Mouse (Mus musculus): ENCODE data around the gene Gng10.

Gene Gng10

DNA sequence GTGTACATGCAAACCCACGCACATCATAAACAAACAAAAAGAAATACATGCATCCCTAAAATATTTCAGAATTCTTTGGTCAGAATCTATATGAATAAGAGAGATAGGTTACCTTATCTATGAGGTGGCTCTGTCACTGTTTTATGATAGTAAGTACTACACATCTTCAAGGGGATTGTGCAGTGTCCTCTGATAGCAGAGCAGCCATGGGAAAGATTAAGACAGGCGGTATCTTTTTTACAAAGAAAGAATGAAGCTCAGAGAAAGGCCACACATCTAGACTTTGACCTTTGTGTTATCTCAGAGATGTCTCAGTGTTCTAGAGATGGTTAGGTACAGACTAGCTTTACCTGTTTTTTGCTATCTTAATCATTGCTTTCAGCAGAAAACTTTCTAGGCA, 18.0 kb upstream of the Gng10 start:
- DNase-seq = no peak

DNA sequence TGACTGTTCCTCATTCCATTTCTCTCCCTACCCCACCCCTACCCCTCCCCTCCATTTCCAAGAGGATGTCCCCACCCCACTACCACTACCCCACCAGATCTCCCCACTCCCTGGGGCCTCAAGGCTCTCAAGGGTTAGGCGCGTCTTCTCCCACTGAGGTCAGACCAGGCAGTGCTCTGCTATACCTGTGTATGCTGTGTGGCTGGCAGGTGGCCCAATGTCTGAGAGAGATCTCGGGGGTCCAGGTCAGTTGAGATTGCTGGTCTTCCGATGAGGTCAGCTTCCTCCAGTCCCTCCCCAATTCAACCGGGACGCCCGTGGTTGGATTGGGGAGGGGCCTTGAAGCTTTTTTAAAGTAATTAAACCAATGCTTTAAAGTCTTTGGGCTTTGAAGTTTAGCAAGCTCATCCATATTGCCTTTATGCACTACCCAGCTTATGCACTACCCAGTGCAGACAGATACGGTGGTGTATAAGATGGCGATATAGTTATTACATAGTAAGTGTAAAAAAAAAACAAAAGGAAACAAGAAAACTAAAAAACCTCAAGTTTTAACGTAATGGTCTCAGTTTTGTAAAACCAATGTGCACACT, 467 bp upstream of the Gng10 start:
- DNase-seq = peak; percentile 21

DNA sequence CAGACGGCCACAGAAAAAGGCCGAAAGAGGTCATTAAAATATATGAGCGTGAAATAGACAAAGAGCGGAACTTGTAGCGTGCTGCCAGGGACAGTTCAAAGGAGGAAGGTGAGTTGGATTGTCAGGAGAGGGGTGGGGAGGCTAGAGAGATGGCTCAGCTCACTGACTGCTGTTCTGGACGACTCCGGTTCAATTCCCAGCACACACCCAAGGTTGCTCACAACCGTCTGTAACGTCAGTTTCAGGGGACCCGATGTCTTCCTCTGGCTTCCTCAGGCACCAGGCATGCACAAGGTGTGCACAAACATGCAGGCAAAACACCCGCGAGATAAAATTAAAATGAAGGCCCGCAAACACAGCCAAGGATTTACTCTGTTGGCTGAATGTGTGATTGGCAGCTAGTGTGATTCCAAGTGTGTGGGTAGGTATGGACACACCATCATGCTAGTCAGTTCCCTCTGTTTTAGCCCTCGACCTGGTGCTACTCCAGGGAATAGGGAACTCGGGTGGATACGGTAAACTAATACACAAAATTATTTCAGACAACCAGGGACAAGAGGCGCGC, 980 bp downstream of the Gng10 start:
- no peak for DNase-seq

DNA sequence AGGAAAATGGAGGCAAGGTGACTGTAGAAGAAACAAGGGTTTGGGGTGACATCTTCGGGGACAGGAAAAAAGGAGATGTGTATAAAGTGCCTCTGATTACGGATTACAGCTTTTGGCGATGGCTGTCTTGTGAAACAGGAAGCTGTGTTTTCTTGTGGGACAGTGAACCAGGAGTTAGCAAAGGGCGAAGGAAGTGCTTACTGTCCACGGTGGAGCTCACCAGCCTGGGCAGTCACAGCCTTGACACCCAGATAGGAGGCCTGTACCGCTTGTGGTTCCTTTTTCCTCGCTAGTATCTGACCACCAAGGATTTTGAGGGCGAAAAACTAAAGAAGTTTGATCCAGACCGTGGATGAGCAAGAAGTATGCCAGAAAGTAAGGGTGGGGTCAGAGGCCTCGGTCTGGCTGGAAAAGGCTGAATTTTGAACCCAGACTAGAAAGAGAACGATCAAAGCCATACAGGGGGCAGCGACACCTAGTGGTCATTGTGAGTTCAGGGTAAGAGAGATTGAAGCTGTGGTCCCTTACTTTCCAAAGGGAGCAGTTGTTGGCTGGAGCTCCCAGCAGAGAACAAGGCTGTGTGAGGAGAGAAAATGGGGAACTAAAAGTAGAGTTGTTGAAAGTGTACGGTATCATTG, 1.7 kb downstream of the Gng10 start:
- DNase-seq = peak; percentile 84

DNA sequence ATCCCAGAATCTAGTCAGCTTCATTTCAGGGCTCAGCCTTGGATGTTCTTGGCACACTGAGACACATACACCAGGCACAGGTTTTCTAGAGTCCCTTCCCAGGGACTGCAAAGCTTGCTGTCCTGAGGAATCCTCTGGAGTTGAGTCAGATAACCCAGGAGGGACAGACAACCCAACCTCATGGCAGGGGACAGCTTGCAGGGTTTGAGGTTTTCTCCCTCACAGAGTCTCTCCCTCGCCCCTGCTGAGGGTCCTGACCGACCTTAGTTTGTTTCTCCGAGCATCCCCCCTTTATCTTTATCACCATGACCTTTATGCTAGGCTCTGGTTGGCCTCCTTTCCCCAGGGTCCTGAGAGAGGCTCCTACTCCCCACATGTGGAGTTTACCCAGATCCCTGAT, 2.6 kb downstream of the Gng10 start:
- no peak for DNase-seq

DNA sequence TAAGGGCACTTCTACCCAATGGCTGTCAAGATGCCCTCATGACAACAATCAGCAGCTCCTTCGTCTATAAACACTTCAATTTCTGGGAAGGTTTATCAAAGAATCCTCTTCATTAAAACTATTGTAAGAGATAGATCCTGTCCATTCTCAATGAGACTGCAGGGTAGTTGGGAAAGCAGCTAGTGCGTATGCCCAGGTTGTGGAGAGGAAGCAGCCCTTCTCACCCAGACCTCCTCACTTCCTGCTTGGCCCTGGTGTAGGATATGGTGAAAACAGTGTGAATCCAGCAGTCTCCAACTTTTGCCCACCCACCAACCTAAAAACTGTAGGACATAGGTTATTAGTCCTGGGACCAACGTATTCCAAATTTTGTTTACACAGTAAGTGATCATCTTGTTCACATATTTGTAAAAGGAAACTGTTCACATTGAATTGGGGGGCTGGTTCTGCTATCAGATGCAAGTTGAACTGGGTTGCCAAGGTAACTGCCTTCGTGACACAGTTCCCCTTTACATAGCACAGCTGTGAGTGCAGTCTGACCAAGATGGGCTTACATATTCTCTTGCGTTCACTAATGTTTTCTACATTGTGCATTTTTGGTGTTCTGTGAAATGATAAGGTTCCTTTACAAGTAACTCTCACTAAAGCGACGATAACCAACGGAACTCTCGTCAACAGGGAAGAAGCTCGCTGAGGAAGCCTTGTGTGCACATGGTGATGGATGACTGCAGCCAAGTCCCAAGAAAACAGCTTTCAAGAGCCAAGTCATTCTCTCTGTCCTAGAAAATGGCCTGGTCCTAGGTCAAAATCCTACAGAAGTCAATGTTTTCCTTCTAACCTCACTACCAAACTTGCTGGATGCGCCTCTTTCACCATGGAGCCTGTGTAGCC, 5.8 kb downstream of the Gng10 start:
- DNase-seq = no peak

DNA sequence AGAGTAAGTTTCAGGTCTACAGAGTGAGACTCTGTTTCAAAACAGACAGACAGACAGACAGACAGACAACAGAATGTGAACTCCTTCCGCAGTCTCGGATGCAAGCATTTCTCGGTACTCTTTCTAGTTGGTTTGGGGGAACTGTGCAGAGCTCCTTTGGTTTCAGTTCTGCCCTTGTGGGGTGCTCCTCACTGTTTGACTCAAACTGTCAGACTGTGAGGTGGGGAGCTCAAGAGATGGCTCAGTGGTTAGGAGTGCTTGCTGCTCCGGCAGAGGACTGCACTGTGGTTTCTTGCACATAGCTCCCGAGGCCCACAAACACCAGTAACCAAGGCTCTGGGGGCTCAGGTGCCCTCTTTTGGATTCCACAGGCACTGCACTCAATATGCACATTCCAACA, 8.2 kb downstream of the Gng10 start:
- no peak for DNase-seq

DNA sequence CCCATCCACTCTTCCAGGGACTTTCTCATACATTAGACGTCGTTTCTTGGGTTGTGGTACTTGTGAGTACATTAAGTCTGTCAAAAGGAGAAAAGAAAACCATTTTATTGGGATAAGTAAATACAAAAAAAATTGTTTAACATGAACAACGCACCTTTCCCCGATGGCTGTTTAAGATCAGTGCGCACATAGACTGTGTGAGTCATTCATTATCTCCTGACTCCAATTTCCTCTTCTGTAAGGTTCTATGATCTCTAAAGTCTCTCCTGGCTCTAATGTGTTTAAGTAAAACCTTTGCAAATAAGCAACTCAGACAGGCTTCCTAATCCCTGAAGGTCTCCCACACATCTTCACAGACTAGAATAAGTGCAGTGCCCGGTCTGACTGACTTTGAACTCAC, 9.0 kb downstream of the Gng10 start:
- no peak for DNase-seq

DNA sequence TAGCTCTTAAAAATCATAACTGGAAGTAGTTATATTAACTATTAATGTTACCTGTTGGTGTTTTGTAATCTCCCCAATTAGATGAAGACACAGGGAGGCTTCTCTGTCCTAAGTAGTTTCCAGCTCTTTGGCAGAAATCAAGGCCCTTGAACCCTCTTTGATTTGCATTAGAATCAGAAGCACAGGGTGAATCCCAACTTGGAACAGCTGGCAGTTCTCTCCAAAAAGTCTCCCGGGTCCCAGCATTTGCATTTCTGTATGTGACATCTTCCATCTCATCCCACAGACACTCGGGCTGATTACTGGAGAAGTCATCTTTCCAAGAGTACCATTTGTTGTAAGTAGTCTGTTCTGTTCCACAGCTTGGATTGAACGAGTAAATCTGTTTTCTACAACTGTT, 12.3 kb downstream of the Gng10 start:
- no peak for DNase-seq

DNA sequence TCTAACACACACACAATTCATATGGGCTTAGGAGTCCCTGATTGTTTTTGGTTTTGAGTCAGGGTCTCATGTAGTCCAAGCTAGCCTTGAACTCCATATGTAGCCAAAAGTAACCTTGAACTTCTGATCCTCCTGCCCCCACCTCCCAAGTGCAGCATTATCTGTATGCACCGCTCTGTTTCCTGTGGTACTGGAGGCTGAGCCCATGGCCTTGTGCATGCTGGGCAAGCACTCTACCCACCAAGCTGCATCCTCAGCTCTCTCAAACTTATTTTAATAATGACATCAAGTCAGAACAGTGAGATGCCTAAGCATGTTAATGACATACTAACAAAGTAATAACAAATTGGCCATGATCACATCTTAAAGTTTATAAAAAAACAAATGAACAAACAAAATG, 16.2 kb downstream of the Gng10 start:
- DNase-seq = no peak

DNA sequence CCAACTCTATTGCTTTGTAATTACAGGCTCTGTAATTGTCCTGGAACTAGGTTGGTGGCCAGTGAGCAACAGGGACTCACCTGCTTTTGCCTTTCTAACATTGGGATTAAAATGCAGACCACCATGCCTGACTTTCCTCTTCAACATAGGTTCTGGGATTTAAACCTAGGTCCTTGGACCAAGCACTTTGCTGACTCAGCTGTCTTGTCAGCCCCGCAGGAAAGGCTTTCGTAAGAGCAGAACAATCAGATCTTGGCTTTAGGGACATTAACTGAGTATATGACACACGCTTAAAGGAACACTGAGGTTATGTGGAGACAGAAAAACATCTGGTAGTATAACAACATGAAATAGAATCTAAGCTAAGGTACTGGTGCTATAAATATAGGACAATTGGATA, 23.0 kb downstream of the Gng10 start:
- no peak for DNase-seq

DNA sequence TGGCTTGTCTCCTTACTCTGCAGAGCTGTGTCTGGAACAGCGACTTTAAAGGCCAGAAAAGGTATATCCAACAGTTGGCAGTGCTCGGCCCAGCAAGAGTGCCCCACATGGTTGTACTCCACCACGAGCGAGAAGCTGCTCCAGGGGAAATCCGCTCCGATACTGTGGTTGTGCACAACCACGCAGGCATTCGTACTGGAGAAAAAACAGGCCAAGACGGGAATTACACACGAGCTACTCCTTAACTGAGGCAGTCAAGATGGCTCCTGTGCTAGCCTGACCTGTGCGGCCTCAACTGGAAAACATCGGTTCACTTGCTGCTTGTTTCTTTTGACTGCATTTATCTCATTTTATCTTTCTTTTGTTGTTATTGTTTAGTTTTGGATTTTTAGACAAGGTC, 27.6 kb downstream of the Gng10 start:
- no peak for DNase-seq

DNA sequence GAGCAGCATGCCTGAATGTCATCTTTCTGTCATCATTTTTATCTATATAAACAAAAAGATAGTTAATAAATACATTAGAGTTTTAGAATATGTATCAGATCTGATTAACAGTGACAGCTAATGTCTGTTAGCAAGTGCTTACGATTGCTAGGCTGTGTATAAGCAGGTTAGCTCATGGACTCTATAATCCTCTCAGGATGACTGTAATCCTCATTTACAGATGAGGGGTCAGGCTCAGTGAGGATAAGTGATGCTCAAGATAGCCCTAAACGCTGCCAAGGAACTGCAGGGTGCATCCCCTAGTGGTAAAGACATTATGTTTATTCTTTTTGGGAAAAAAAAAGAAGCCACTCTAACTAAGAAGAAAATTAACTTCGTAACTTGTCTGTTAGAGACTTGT, 34.4 kb downstream of the Gng10 start:
- no peak for DNase-seq

DNA sequence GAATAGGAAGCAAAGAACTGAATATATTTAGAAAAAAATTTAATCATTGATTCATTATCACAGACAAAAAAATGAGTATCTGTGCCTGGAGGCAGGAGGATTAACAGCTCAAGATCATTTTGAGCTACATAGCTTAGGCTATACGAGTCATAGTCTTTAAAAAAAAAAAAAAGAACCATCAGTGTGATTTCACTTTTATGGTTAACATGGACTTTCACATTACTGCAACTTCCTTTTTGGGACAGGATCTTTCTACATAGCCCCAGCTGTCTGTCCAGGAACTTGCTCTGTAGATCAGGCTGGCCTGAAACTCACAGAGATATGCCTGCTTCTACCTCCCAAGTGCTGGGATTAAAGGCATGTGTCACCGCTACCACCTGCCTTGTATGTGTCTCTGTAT, 48.5 kb downstream of the Gng10 start:
- no peak for DNase-seq

DNA sequence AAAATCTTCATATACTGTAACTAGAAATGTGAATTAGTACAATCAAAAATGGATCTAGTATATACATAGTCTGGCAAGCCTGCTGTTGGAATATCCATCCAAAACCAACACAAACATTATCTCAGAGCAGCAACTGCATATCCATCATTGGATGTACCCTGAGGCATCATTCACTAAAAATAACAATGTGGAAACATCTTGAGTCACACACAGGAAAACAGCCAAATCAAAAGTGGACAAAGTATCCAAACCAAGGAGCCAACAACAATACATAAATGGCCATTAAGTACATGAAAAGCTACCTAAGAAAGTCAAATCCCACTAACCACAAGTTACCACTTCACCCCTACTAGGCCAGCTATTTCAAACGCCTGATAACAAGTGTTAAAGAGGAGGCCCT, 54.5 kb downstream of the Gng10 start:
- DNase-seq = no peak
